ENCODE assay signal across 9 mouse cellular contexts in the genomic region with DNA sequence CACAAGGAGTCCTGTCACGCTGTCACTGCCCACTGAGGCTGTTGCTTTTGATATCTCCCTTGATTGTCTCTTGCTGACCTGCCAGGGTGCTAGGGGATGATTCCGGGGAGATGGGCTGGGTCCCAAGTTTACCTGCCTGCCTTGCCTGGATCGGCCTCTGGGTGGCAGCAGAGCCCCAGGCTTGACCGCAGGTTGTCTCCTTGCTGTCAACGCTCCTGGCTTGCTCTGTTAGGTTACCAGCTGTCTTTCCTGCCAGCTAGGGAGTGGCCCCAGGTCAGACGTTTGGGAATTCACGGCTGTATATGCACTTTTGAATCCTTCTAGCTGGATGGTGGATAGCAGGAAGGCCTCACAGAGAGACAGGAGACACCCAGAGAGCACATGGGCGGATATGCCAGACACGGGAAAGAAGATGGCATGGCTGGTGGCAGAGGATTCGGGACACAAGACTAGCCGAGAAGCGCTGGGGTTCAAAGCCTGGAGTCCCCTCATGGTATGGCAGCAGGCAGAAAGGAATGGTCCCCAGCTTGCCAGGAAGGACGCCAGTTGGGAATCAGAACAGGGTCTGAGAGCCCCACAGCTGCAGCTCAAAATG. TPM values are rescaled to one million over a fixed set of nuclear protein-coding genes. Genes with fewer than 3 reads are reported as not detected.
A peak's percentile ranks its signal among the peaks of the same experiment; 100 is the strongest.
DNase-seq lines count a peak whose midpoint lies in the region; ATAC-seq and TF ChIP-seq lines count a peak whose summit lies in the region.
"Had no signal": no experiment of that assay in that cellular context is flagged by ENCODE, and none has a peak within 500 bp of the region (broad histone marks: within the 10 kb centered on the region; RNA-seq: fewer than 3 reads in every experiment).

No protein-coding gene starts in this region.

- WGBS in kidney, embryonic 14.5 days = 32% methylated on average over 13 of the region's 13 CpGs
- 22% methylated on average over 13 of the region's 13 CpGs for WGBS in liver, embryonic 14.5 days (ENCODE audit: insufficient replicate concordance)
- 32% methylated on average over 13 of the region's 13 CpGs for WGBS in neural tube, embryonic 15.5 days

- no peak overlapping the region for H3K9ac ChIP-seq in kidney, embryonic 14.5 days (ENCODE audit: low read depth, low read length)
- H3K9ac ChIP-seq in liver, embryonic 14.5 days (replicated peaks) = no peak overlapping the region
- H3K9ac ChIP-seq in neural tube, embryonic 15.5 days (replicated peaks) = no peak overlapping the region
- H3K9ac ChIP-seq: embryonic facial prominence, embryonic 13.5 days had no signal

- peak; percentile 67 for ATAC-seq in frontal cortex, adult (ENCODE audit: low TSS enrichment)
- peak; percentile 59 for ATAC-seq in kidney, embryonic 14.5 days (ENCODE audit: low FRiP score, low TSS enrichment)
- no peak for ATAC-seq in liver, embryonic 14.5 days (ENCODE audit: insufficient read depth)
- ATAC-seq in neural tube, embryonic 15.5 days (ENCODE audit: low FRiP score) = 0 out of 2 replicates have a peak, but pooled peaks have one; percentile 55

- no peak overlapping the region for H3K4me2 ChIP-seq in kidney, embryonic 14.5 days (replicated peaks; ENCODE audit: low read depth, low read length)
- H3K4me2 ChIP-seq in liver, embryonic 14.5 days (ENCODE audit: low read depth) = no peak overlapping the region
- H3K4me2 ChIP-seq in neural tube, embryonic 15.5 days = no peak overlapping the region
- H3K4me2 ChIP-seq: embryonic facial prominence, embryonic 13.5 days had no signal

- peak; percentile 92 for TF ChIP-seq CTCF in liver, embryonic 14.5 days (IDR thresholded peaks at IDR 0.05; ENCODE audit: low read depth)

- H3K4me3 ChIP-seq in kidney, embryonic 14.5 days (ENCODE audit: low read length) = no peak overlapping the region
- no peak overlapping the region for H3K4me3 ChIP-seq in liver, embryonic 14.5 days (ENCODE audit: insufficient read depth in 1 of 2, low read depth in 2 of 2, low read length in 2 of 2)
- no peak overlapping the region for H3K4me3 ChIP-seq in neural tube, embryonic 15.5 days (replicated peaks)
- H3K4me3 ChIP-seq: embryonic facial prominence, embryonic 13.5 days had no signal

- H3K27me3 ChIP-seq in kidney, embryonic 14.5 days (ENCODE audit: control insufficient read depth, insufficient read depth, low read length) = no peaks in the 10 kb centered on the region
- no peaks in the 10 kb centered on the region for H3K27me3 ChIP-seq in liver, embryonic 14.5 days (ENCODE audit: control insufficient read depth, insufficient read depth, low read length)
- 0 out of 2 replicates have a peak, but pooled peaks cover 5% of the 10 kb centered on the region for H3K27me3 ChIP-seq in neural tube, embryonic 15.5 days (replicated peaks)

- DNase-seq in spleen, adult 12 weeks (ENCODE audit: low spot score) = peak; percentile 6
- no peak for DNase-seq in spleen, postnatal 36 days (ENCODE audit: low spot score in 2 of 2)
- peak; percentile 67 for DNase-seq in cerebellum, adult 9-10 months
- DNase-seq in liver, embryonic 14.5 days (ENCODE audit: low read depth in 3 of 3, low spot score in 3 of 3) = no peak
- DNase-seq in thymus, postnatal 4 days = peak; percentile 78

- TF ChIP-seq EP300 in liver, embryonic 14.5 days (IDR thresholded peaks at IDR 0.05; ENCODE audit: low read depth) = no peak

- no peaks in the 10 kb centered on the region for H3K4me1 ChIP-seq in kidney, embryonic 14.5 days (ENCODE audit: control insufficient read depth, insufficient read depth, low read length)
- no peaks in the 10 kb centered on the region for H3K4me1 ChIP-seq in liver, embryonic 14.5 days (replicated peaks; ENCODE audit: control insufficient read depth in 2 of 2, insufficient read depth in 2 of 2, low read length in 1 of 2)
- H3K4me1 ChIP-seq in neural tube, embryonic 15.5 days = peaks cover 14% of the 10 kb centered on the region; the same call in 1 of the 2 replicates

- H3K9me3 ChIP-seq in kidney, embryonic 14.5 days (ENCODE audit: control insufficient read depth, low read length) = no peaks in the 10 kb centered on the region
- H3K9me3 ChIP-seq in liver, embryonic 14.5 days (ENCODE audit: control insufficient read depth, low read length) = no peaks in the 10 kb centered on the region
- H3K9me3 ChIP-seq in neural tube, embryonic 15.5 days (replicated peaks) = no peaks in the 10 kb centered on the region
- H3K9me3 ChIP-seq: embryonic facial prominence, embryonic 13.5 days had no signal

- H3K36me3 ChIP-seq in kidney, embryonic 14.5 days (ENCODE audit: control insufficient read depth, insufficient read depth, low read length) = no peaks in the 10 kb centered on the region
- no peaks in the 10 kb centered on the region for H3K36me3 ChIP-seq in liver, embryonic 14.5 days (replicated peaks; ENCODE audit: control insufficient read depth, insufficient read depth, low read depth)
- no peaks in the 10 kb centered on the region for H3K36me3 ChIP-seq in neural tube, embryonic 15.5 days
- H3K36me3 ChIP-seq: embryonic facial prominence, embryonic 13.5 days had no signal

- H3K27ac ChIP-seq in kidney, embryonic 14.5 days (ENCODE audit: low read depth, low read length) = no peak overlapping the region
- H3K27ac ChIP-seq in liver, embryonic 14.5 days = no peak overlapping the region
- no peak overlapping the region for H3K27ac ChIP-seq in neural tube, embryonic 15.5 days (replicated peaks)
- H3K27ac ChIP-seq: embryonic facial prominence, embryonic 13.5 days had no signal

RNA-seq across cellular contexts. Expression of a gene that starts 10.5 kb away (rescaled TPM):
- 2.7 and 2.8 TPM in 2 replicates for polyA plus RNA-seq in kidney, embryonic 14.5 days (2014; fragmentation: Nextera tagmentation; extraction: Ambion mirVana)
- 0.01 TPM in 1 of 2 replicates, not detected in the other for polyA plus RNA-seq in liver, embryonic 14.5 days (2012; rRNA removed)
- not detected in 2 replicates for polyA plus RNA-seq in liver, embryonic 14.5 days (2014; fragmentation: Nextera tagmentation; extraction: Ambion mirVana)
- polyA plus RNA-seq in neural tube, embryonic 15.5 days (2015; fragmentation: Nextera tagmentation; extraction: Ambion mirVana) = 0.41 and 0.49 TPM in 2 replicates

RNA-seq across cellular contexts. Expression of a gene that starts 14.6 kb away (rescaled TPM):
- polyA plus RNA-seq in kidney, embryonic 14.5 days (2014; fragmentation: Nextera tagmentation; extraction: Ambion mirVana) = 0.70 and 1.3 TPM in 2 replicates
- not detected in 2 replicates for polyA plus RNA-seq in liver, embryonic 14.5 days (2012; rRNA removed)
- polyA plus RNA-seq in liver, embryonic 14.5 days (2014; fragmentation: Nextera tagmentation; extraction: Ambion mirVana) = not detected in 2 replicates
- polyA plus RNA-seq in neural tube, embryonic 15.5 days (2015; fragmentation: Nextera tagmentation; extraction: Ambion mirVana) = 0.13 TPM in 1 of 2 replicates, not detected in the other

RNA-seq across cellular contexts. Expression of a gene that starts 37.8 kb away (rescaled TPM):
- 1.4 and 1.5 TPM in 2 replicates for polyA plus RNA-seq in kidney, embryonic 14.5 days (2014; fragmentation: Nextera tagmentation; extraction: Ambion mirVana)
- 0.03 and 0.06 TPM in 2 replicates for polyA plus RNA-seq in liver, embryonic 14.5 days (2012; rRNA removed)
- 0.14 TPM in 1 of 2 replicates, not detected in the other for polyA plus RNA-seq in liver, embryonic 14.5 days (2014; fragmentation: Nextera tagmentation; extraction: Ambion mirVana)
- 0.59 TPM in 1 of 2 replicates, not detected in the other for polyA plus RNA-seq in neural tube, embryonic 15.5 days (2015; fragmentation: Nextera tagmentation; extraction: Ambion mirVana)

RNA-seq across cellular contexts. Expression of a gene that starts 54.6 kb away (rescaled TPM):
- polyA plus RNA-seq in kidney, embryonic 14.5 days (2014; fragmentation: Nextera tagmentation; extraction: Ambion mirVana) = 22.2 and 23.7 TPM in 2 replicates
- polyA plus RNA-seq in liver, embryonic 14.5 days (2012; rRNA removed) = 2.2 and 2.4 TPM in 2 replicates
- 2.1 and 2.8 TPM in 2 replicates for polyA plus RNA-seq in liver, embryonic 14.5 days (2014; fragmentation: Nextera tagmentation; extraction: Ambion mirVana)
- 20.4 and 20.5 TPM in 2 replicates for polyA plus RNA-seq in neural tube, embryonic 15.5 days (2015; fragmentation: Nextera tagmentation; extraction: Ambion mirVana)

Comparison
In these comparisons a context has a peak if more than half of its experiments do, and no peak if none do; other contexts are left out.
1. DNase-seq: peak in spleen, adult 12 weeks (single experiment), cerebellum, adult 9-10 months (single experiment) and thymus, postnatal 4 days (single experiment); none in spleen, postnatal 36 days (0 of 2) and liver, embryonic 14.5 days (0 of 3).